Mouse (Mus musculus): Measurements from ENCODE around the gene Rab9.

Gene Rab9

DNA sequence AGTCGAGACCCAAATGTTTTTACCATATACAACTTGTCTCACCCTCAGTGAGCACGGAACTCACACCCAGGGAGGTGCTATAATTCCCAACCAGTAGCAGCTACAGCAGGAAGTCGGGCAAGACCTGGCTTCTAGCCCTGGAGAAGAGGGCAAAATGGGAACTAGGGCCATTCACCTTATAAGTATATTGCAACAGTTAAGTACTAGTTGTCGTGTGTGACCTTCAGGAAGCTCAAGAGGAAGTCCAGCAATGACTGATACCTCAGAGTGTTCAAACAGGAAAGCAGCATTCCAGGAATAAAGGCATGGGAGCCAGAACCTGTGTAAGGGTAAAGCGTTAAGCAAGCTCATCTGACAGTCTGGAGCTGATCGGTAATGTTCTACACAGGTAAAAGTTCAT is 26.1 kb downstream of the Rab9 start:
- DNase-seq (ENCODE audit: low spot score) = no peak

- no peak for DNase-seq (ENCODE audit: low spot score)
Measured at GRCm38 (mm10) chrX:166444552-166444951, 35.1 kb downstream of the Rab9 start.

DNA sequence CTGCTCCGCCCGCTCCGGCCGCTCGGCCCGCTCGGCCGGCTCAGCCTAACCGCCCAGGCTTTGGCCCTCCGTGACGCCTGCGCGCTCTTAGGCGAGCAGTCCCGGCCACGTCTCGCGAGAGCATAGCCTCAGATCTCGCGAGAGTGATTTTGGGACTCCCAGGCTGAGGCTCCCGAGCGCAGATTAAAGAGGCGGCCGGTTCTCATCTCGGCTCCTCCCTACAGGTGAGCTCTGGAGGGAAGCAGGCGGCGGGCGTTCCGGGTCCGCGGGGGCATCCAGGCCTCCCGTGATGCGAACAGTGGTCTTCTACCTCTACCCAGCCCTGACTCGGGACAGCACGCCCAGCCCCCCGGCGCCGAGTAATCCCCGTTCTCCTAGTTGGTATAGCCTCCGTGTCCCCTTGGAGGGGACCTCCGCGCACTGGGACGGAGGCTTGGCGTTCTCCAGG is 39.0 kb downstream of the Rab9 start, which contains the start of gene Ofd1:
Gene Ofd1 (minus strand): TSS at position 89 of the 448 bp plus-strand sequence.
- peak; percentile 57 for DNase-seq (ENCODE audit: low spot score)

GRCm38 (mm10) chrX:166440036-166440615 is 39.5 kb downstream of the Rab9 start, which contains the start of gene Trappc2:
Trappc2 (plus strand) TSS chrX:166440574.
- DNase-seq (ENCODE audit: low spot score) = no peak

GRCm38 (mm10) chrX:166434812-166435211 is 44.9 kb downstream of the Rab9 start:
- DNase-seq (ENCODE audit: low spot score) = no peak

- DNase-seq (ENCODE audit: low spot score) = no peak
Measured at GRCm38 (mm10) chrX:166416196-166416595, 63.5 kb downstream of the Rab9 start.

GRCm38 (mm10) chrX:166407865-166408264 is 71.8 kb downstream of the Rab9 start:
- no peak for DNase-seq (ENCODE audit: low spot score)
